Mouse (Mus musculus) lung, embryonic 16.5 days (tissue): ENCODE measurements around the gene E030018B13Rik. TPM values are rescaled to one million over a fixed set of nuclear protein-coding genes. Genes with fewer than 3 reads are reported as not detected.
A peak's percentile ranks its signal among the peaks of the same experiment; 100 is the strongest.

Source experiments
- ATAC-seq: fragments of 200-750 bp; cut with Nextera tagmentation; 2 replicates; pipeline ENCODE4 v1.8.0; 2017; ENCODE audit warnings: low read depth, mild to moderate bottlenecking, moderate library complexity
- H3K27ac ChIP-seq: fragments of 300-500 bp; sonication (generic); 2 replicates; pipeline ENCODE4 v1.5.1; 2014; ENCODE audit warnings: mild to moderate bottlenecking, control low read depth, low read length
- H3K27me3 ChIP-seq: fragments of 300-500 bp; sonication (generic); 2 replicates; pipeline ENCODE4 v1.6.1; 2014; ENCODE audit warnings: low read depth, low read length, mixed read lengths; ENCODE audit not compliant: control insufficient read depth, insufficient read depth
- H3K36me3 ChIP-seq: fragments of 300-500 bp; sonication (generic); 2 replicates; pipeline ENCODE4 v1.6.1; 2014; ENCODE audit warnings: low read length; ENCODE audit not compliant: control insufficient read depth, insufficient read depth
- H3K4me1 ChIP-seq: fragments of 300-500 bp; sonication (generic); replicated peaks from 2 replicates; pipeline ENCODE4 v1.6.1; 2014; ENCODE audit warnings: low read length, mixed read lengths; ENCODE audit not compliant: control insufficient read depth, insufficient read depth
- H3K4me2 ChIP-seq: fragments of 300-500 bp; sonication (generic); 2 replicates; pipeline ENCODE4 v1.6.1; 2014; ENCODE audit warnings: low read depth, low read length, control low read depth
- H3K4me3 ChIP-seq: fragments of 300-500 bp; sonication (generic); 2 replicates; pipeline ENCODE4 v1.5.1; 2014; ENCODE audit warnings: mild to moderate bottlenecking, low read length, control low read depth
- H3K9ac ChIP-seq: fragments of 300-500 bp; sonication (generic); 2 replicates; pipeline ENCODE4 v1.6.1; 2014; ENCODE audit warnings: low read length, control low read depth
- H3K9me3 ChIP-seq: fragments of 300-500 bp; sonication (generic); 2 replicates; pipeline ENCODE4 v1.6.1; 2016; ENCODE audit warnings: low read length; ENCODE audit not compliant: control insufficient read depth
- WGBS: fragments of 180-500 bp; shearing (Covaris S2); extraction: QIAGEN DNeasy Blood & Tissue Kit; methylation state at CpG from one replicate; pipeline ENCODE4 v1.1.7; 2014; 5-methylcytosine and 5-hydroxymethylcytosine counted together
- polyA plus RNA-seq: library from polyadenylated mRNA; unstranded; fragments of >200 nt; fragmentation: Nextera tagmentation; extraction: Ambion mirVana; gene quantifications from 2 replicates; pipeline ENCODE4 v1.2.1, GENCODE M21; 2015

The E030018B13Rik gene
- polyA plus RNA-seq, 1 experiment from 2014 or later, result not detected

DNA sequence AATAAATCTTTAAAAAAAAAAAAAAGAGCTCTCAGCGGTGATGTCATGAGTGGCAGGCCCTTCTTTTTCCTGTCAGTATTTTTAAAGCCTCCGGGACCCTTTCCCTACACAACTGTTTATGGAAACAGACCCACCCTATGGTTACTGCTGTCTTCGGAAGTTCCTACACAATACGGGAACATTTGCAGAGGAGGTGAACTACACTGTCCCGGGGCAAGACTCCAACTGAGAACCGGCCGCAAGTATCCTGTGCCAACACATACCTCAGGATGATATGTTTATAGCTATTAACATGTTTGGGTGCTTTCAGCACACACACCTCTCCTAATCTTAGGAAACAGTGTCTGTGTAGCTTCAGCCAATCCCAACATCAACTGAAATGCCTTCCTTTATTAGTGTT lies 31.6 kb upstream of the E030018B13Rik start:
- Histone ChIP-seq H3K27ac (no peak overlapping the region), H3K4me3 (no peak overlapping the region), H3K4me2 (no peak overlapping the region), H3K9ac (no peak overlapping the region), H3K27me3 (no peaks in the 10 kb centered on the region), H3K4me1 (peaks cover 10% of the 10 kb centered on the region; the same call in 1 of the 2 replicates), H3K9me3 (no peaks in the 10 kb centered on the region), H3K36me3 (peaks cover 2% of the 10 kb centered on the region)
- ATAC-seq, result peak; percentile 56
- WGBS, result 66% methylated on average over 7 of the region's 7 CpGs

DNA sequence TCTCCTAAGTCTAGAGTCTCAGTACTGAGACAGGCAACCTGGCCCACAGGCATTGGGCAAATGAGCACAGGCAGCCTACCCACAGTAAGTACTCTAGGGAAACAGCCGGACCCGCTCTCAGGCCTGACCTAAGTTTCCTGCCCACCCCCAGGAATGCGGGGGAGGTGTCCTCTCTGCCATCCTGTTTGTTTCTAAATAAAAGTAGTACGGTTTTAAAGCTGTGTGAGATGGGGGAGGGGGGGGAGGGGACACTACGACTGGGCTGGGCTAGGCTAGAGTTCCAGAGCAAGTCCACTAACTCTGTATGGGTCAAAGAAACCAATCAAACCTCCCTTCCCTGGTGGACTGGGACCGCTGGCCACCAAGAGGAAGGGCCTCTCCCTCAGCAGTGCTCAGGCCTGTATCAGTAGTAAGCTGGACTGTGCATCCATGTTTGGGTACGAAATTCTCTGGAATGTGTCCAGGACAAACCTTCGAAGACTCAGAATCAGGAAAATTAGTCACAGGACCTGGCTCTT lies 29.6 kb upstream of the E030018B13Rik start:
- no peak overlapping the region for H3K27ac ChIP-seq

GRCm38 (mm10) chr7:63887602-63888123 lies 29.0 kb upstream of the E030018B13Rik start:
- H3K36me3 ChIP-seq, result peaks cover 8% of the 10 kb centered on the region
- H3K9me3 ChIP-seq, result no peaks in the 10 kb centered on the region
- WGBS, result 74% methylated on average over 10 of the region's 10 CpGs
- no peak overlapping the region for H3K9ac ChIP-seq
- no peaks in the 10 kb centered on the region for H3K27me3 ChIP-seq
- peaks cover 10% of the 10 kb centered on the region; the same call in 1 of the 2 replicates for H3K4me1 ChIP-seq
- ATAC-seq, result no peak
- no peak overlapping the region for H3K4me2 ChIP-seq
- no peak overlapping the region for H3K4me3 ChIP-seq
- H3K27ac ChIP-seq, result no peak overlapping the region

More for the DNA sequence above, 29.6 kb upstream of the E030018B13Rik start:
- no peak overlapping the region for H3K4me2 ChIP-seq
- 45% methylated on average over 8 of the region's 8 CpGs for WGBS
- no peak overlapping the region for H3K4me3 ChIP-seq
- H3K9ac ChIP-seq, result no peak overlapping the region
- peaks cover 10% of the 10 kb centered on the region; the same call in 1 of the 2 replicates for H3K4me1 ChIP-seq
- no peaks in the 10 kb centered on the region for H3K27me3 ChIP-seq
- H3K36me3 ChIP-seq, result peaks cover 8% of the 10 kb centered on the region
- peak; percentile 39 for ATAC-seq
- no peaks in the 10 kb centered on the region for H3K9me3 ChIP-seq

DNA sequence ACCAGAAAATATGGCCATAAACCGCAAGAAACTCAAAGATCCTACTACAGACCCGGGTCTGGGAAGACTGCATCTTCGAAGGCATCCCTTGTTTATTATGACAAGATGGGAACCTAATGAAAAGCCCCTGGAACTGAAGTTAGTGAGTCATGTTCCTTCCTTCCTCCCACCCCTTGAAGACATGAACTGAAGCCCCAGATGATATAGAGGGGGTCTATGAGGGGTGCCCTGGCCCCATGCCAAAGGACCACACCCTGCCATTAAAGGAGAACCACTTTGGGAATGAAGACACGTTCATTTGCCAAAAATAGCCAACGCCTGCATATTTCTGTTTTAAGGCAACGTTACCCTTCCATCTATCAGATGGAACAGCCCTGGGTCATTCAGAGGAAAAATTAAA lies 28.0 kb upstream of the E030018B13Rik start:
- peaks cover 10% of the 10 kb centered on the region; the same call in 1 of the 2 replicates for H3K4me1 ChIP-seq
- no peak overlapping the region for H3K4me3 ChIP-seq
- 57% methylated on average over 6 of the region's 6 CpGs for WGBS
- no peak overlapping the region for H3K9ac ChIP-seq
- no peaks in the 10 kb centered on the region for H3K27me3 ChIP-seq
- ATAC-seq, result no peak
- no peak overlapping the region for H3K27ac ChIP-seq
- peaks cover 8% of the 10 kb centered on the region for H3K36me3 ChIP-seq
- no peaks in the 10 kb centered on the region for H3K9me3 ChIP-seq
- no peak overlapping the region for H3K4me2 ChIP-seq

DNA sequence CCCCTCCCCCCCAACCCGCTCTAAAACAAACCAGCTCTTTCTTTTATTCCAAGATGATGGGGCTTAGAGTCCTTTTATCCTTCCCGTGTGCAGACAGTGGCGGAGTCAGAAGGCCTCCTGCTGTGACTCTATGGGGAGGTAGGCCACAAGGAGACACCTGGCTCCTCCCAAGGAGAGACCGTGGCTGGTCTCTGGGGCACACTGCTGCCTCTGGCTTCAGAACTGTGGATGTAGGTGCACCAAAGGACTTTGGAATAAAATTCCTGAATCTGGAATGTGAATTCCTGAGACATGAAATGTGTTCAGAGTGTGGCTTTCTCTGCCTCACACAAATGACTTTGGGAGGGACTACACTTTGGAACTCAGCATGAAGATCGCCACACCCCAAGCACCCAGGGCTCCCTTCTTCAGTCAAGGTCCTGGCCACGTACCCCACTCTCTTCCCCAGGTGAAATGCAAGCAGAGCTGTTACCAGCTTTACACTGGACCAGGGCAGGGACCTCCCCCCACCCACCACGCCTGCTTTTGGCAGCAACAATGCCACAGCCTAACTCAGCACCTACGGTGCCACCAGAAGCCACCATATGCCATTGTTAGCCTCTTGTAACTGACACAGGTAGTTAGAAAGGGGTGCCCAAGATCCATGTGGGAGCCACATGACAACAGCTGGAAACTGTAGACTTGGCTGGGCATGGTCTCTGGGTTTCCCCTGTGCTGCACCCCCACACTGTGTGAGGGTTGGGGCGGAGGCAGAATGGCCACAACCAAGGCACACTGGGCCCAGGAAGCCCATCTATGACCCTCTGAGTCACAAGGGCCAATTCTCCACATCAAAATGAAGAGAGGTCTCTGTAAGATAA lies 27.3 kb upstream of the E030018B13Rik start:
- Histone ChIP-seq H3K9me3 (no peaks in the 10 kb centered on the region), H3K9ac (no peak overlapping the region), H3K4me2 (no peak overlapping the region), H3K36me3 (peaks cover 8% of the 10 kb centered on the region), H3K4me3 (no peak overlapping the region), H3K27ac (no peak overlapping the region), H3K4me1 (peaks cover 10% of the 10 kb centered on the region; the same call in 1 of the 2 replicates), H3K27me3 (no peaks in the 10 kb centered on the region)
- ATAC-seq, result no peak
- 75% methylated on average over 9 of the region's 9 CpGs for WGBS

GRCm38 (mm10) chr7:63891488-63892075 lies 25.1 kb upstream of the E030018B13Rik start:
- WGBS, result 71% methylated on average over 43 of the region's 43 CpGs
- no peak overlapping the region for H3K9ac ChIP-seq

GRCm38 (mm10) chr7:63893201-63893600 lies 23.5 kb upstream of the E030018B13Rik start:
- H3K27ac ChIP-seq, result no peak overlapping the region
- no peak overlapping the region for H3K4me2 ChIP-seq
- ATAC-seq, result no peak
- no peak overlapping the region for H3K9ac ChIP-seq
- H3K4me3 ChIP-seq, result no peak overlapping the region
- WGBS, result 93% methylated on average over 5 of the region's 5 CpGs
- H3K27me3 ChIP-seq, result no peaks in the 10 kb centered on the region
- H3K36me3 ChIP-seq, result peaks cover 8% of the 10 kb centered on the region
- H3K9me3 ChIP-seq, result no peaks in the 10 kb centered on the region
- peaks cover 25% of the 10 kb centered on the region for H3K4me1 ChIP-seq

More at GRCm38 (mm10) chr7:63891488-63892075, 25.1 kb upstream of the E030018B13Rik start:
- Histone ChIP-seq H3K4me2 (no peak overlapping the region), H3K27ac (no peak overlapping the region), H3K9me3 (no peaks in the 10 kb centered on the region), H3K36me3 (peaks cover 8% of the 10 kb centered on the region), H3K27me3 (no peaks in the 10 kb centered on the region), H3K4me3 (no peak overlapping the region), H3K4me1 (peaks cover 15% of the 10 kb centered on the region)
- no peak for ATAC-seq

DNA sequence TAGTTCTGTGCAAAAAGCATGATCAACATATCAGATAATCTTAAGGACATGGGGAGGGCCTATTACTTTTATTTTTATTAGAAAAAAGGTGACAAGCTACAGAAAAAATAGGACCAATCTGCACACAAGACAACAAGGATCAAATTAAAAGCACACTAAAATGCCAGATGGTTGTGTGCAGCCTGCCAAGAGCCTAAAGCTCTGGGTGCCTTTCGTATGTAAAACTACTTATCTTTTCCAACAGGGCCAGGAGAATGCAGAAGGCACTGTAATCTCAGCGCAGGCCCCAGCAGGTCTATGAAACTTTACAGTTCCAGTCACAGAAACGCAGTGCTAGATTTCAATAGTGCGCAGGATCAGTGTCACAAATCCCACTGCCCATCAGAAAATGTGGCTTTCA lies 22.9 kb upstream of the E030018B13Rik start:
- ATAC-seq, result no peak
- Histone ChIP-seq H3K27me3 (no peaks in the 10 kb centered on the region), H3K27ac (no peak overlapping the region), H3K4me1 (peaks cover 28% of the 10 kb centered on the region), H3K9me3 (no peaks in the 10 kb centered on the region), H3K9ac (no peak overlapping the region), H3K36me3 (peaks cover 8% of the 10 kb centered on the region), H3K4me3 (no peak overlapping the region), H3K4me2 (no peak overlapping the region)
- 73% methylated on average over 4 of the region's 4 CpGs for WGBS

DNA sequence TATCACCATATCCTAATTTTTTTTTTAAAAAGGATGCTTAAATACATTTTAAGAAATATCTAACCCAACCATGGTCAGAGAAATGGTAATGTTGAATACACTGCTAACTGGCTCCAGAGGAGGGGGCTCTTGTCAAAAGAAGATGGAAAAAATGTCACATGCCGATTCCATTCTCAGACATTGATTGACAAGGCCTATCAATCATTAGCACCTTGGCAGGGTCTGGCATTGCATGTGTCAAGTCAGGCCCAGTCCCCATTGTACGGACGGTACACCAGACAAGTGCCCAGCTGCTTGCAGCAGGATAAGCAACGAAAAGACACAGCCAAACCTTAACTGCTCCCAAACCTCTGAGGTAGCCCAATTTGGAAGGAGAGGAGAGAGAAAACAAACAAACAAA lies 22.0 kb upstream of the E030018B13Rik start:
- Histone ChIP-seq H3K27me3 (no peaks in the 10 kb centered on the region), H3K4me2 (no peak overlapping the region), H3K9ac (no peak overlapping the region), H3K4me1 (peaks cover 21% of the 10 kb centered on the region), H3K4me3 (no peak overlapping the region), H3K27ac (no peak overlapping the region), H3K36me3 (peaks cover 8% of the 10 kb centered on the region), H3K9me3 (no peaks in the 10 kb centered on the region)
- 78% methylated on average over 4 of the region's 4 CpGs for WGBS
- no peak for ATAC-seq
